Mouse (Mus musculus) lung, adult 2 months (tissue): ENCODE results near the gene Snrpb.

Source experiments
- CTCF ChIP-seq: fragments of 200-500 bp; IDR thresholded peaks from 2 replicates; pipeline ENCODE4 v1.5.1; 2011; ENCODE audit warnings: mild to moderate bottlenecking, low read length, control low read depth; ENCODE audit not compliant: insufficient read depth
- POLR2A ChIP-seq: fragments of 200-500 bp; IDR thresholded peaks from 2 replicates; pipeline ENCODE4 v1.6.1; 2011; ENCODE audit warnings: low read depth, mild to moderate bottlenecking, control low read depth, low read length, borderline replicate concordance; ENCODE audit errors: extremely low read depth

DNA sequence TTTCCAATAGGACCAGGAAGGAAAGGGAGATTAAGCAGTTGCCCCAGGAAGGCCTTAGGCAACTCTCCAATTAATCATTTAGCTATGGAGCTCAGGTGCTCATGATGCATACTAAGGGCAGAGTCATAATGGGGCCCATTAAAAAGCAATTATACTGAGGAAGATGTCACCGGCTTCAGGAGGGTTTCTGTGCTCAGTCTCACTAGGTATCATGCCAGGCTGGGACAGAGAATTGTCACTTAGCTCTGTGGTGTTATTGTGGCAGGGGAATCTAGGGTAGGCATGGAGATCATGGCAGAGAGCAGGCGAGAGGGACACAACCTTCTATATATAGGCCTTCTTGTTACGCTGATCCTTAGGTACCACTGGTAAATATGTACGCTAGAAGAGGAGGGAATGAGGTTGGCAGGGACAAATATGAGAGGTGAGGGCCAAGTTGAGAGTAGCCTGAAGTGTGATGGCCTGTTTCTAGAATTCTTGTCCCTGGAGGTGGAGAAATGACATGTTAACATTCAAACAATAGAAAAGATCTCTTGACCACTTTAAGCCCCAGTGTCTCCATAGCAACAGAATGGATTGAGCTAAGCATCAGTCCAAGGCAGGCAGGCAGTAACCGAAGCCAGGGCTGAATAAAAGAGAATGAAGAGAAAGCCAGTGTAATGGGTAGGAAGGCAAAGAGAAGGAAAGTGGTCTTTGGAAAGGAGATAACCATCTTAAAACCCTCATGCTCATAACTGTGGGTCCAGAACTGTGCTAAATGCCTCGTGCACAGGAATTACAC is 53.7 kb downstream of the Snrpb start:
- no peak for TF ChIP-seq POLR2A
- no peak for TF ChIP-seq CTCF
